Mouse (Mus musculus) spleen, postnatal 36 days (tissue): ENCODE measurements at regions not wholly inside any gene's neighbourhood (a gene's known extent, or its start where the extent isn't known, plus 50 kb on each side); places are given as distances from the start of the nearest gene placed in this dataset.
"Not testable (repeated sequence)": the region's sequence is repeated elsewhere in the genome, so short reads cannot be mapped to it uniquely, and the experiment has no call there.

Experiments used
- DNase-seq, 2 experiments: peaks; one replicate each; pipeline ENCODE4 v3.0.0; 2022; ENCODE audit warnings: low spot score in 2 of 2, mixed read lengths in 1 of 2

- DNase-seq = no peak
Observed at GRCm38 (mm10) chr2:147989616-147990015, 57.2 kb downstream of the Foxa2 start.

- DNase-seq = no peak
Observed at GRCm38 (mm10) chr2:147988586-147988985, 58.2 kb downstream of the Foxa2 start.

GRCm38 (mm10) chr2:147985261-147985575 is 61.6 kb downstream of the Foxa2 start:
- no peak for DNase-seq

GRCm38 (mm10) chr2:147984547-147985260 is 62.1 kb downstream of the Foxa2 start:
- no peak for DNase-seq

- DNase-seq = no peak
Observed at GRCm38 (mm10) chr2:147980929-147981479, 65.8 kb downstream of the Foxa2 start.

GRCm38 (mm10) chr2:147980408-147980807 is 66.4 kb downstream of the Foxa2 start:
- DNase-seq = no peak

GRCm38 (mm10) chr2:147979660-147980364 is 67.0 kb downstream of the Foxa2 start:
- no peak for DNase-seq

GRCm38 (mm10) chr2:147979001-147979400 is 67.8 kb downstream of the Foxa2 start:
- no peak for DNase-seq

GRCm38 (mm10) chr2:147974776-147975175 is 72.0 kb downstream of the Foxa2 start:
- no peak for DNase-seq

- DNase-seq = no peak
Observed at GRCm38 (mm10) chr2:147968671-147969070, 78.1 kb downstream of the Foxa2 start.

GRCm38 (mm10) chr2:147967829-147968529 is 78.8 kb downstream of the Foxa2 start:
- DNase-seq = no peak

- not testable (repeated sequence) for DNase-seq
Observed at GRCm38 (mm10) chr2:147963284-147963683, 83.5 kb downstream of the Foxa2 start.

- no peak for DNase-seq
Observed at GRCm38 (mm10) chr2:147961633-147962032, 85.1 kb downstream of the Foxa2 start.

- DNase-seq = no peak
Observed at GRCm38 (mm10) chr2:147954183-147954582, 92.6 kb downstream of the Foxa2 start.

- no peak for DNase-seq
Observed at GRCm38 (mm10) chr2:147951233-147951632, 95.5 kb downstream of the Foxa2 start.

- no peak for DNase-seq
Observed at GRCm38 (mm10) chr2:147944171-147945040, 102.4 kb downstream of the Foxa2 start.

- no peak for DNase-seq
Observed at GRCm38 (mm10) chr2:147942591-147942990, 104.2 kb downstream of the Foxa2 start.

GRCm38 (mm10) chr2:147941319-147941718 is 105.5 kb downstream of the Foxa2 start:
- DNase-seq = no peak

GRCm38 (mm10) chr2:147932494-147932893 is 114.3 kb downstream of the Foxa2 start:
- no peak for DNase-seq

- DNase-seq = no peak
Observed at GRCm38 (mm10) chr2:147929031-147929711, 117.6 kb downstream of the Foxa2 start.
